Mouse (Mus musculus): ENCODE data around the gene Gm32742. TPM values are rescaled to one million over a fixed set of nuclear protein-coding genes. Genes with fewer than 3 reads are reported as not detected.
A peak's percentile ranks its signal among the peaks of the same experiment; 100 is the strongest.
"Not testable (repeated sequence)": the region's sequence is repeated elsewhere in the genome, so short reads cannot be mapped to it uniquely, and the experiment has no call there.

Gene Gm32742
- polyA plus RNA-seq, 1 experiment from 2014 or later = 0.23 TPM

GRCm38 (mm10) chr9:51152079-51152752 is 13.1 kb downstream of the Gm32742 start:
- DNase-seq (ENCODE audit: low spot score) = peak; percentile 85

GRCm38 (mm10) chr9:51147294-51147693 is 18.0 kb downstream of the Gm32742 start:
- no peak for DNase-seq (ENCODE audit: low spot score)

- DNase-seq (ENCODE audit: low spot score) = no peak
Observed at GRCm38 (mm10) chr9:51146496-51146895, 18.8 kb downstream of the Gm32742 start.

- DNase-seq (ENCODE audit: low spot score) = no peak
Observed at GRCm38 (mm10) chr9:51144218-51144617, 21.1 kb downstream of the Gm32742 start.

GRCm38 (mm10) chr9:51143437-51143836 is 21.9 kb downstream of the Gm32742 start:
- DNase-seq (ENCODE audit: low spot score) = no peak

GRCm38 (mm10) chr9:51140711-51141110 is 24.6 kb downstream of the Gm32742 start:
- no peak for DNase-seq (ENCODE audit: low spot score)

GRCm38 (mm10) chr9:51139401-51139800 is 25.9 kb downstream of the Gm32742 start:
- DNase-seq (ENCODE audit: low spot score) = not testable (repeated sequence)

- DNase-seq (ENCODE audit: low spot score) = no peak
Observed at GRCm38 (mm10) chr9:51138301-51138700, 27.0 kb downstream of the Gm32742 start.

GRCm38 (mm10) chr9:51137836-51138235 is 27.5 kb downstream of the Gm32742 start:
- DNase-seq (ENCODE audit: low spot score) = no peak

GRCm38 (mm10) chr9:51137432-51137831 is 27.9 kb downstream of the Gm32742 start:
- DNase-seq (ENCODE audit: low spot score) = no peak

- peak; percentile 33 for DNase-seq (ENCODE audit: low spot score)
Observed at GRCm38 (mm10) chr9:51136985-51137384, 28.3 kb downstream of the Gm32742 start.

GRCm38 (mm10) chr9:51114767-51115166 is 50.5 kb downstream of the Gm32742 start:
- DNase-seq (ENCODE audit: low spot score) = no peak

- no peak for DNase-seq (ENCODE audit: low spot score)
Observed at GRCm38 (mm10) chr9:51105751-51106150, 59.6 kb downstream of the Gm32742 start.

- DNase-seq (ENCODE audit: low spot score) = no peak
Observed at GRCm38 (mm10) chr9:51103808-51104514, 61.4 kb downstream of the Gm32742 start.

- no peak for DNase-seq (ENCODE audit: low spot score)
Observed at GRCm38 (mm10) chr9:51102963-51103807, 62.1 kb downstream of the Gm32742 start.

- peak; percentile 7 for DNase-seq (ENCODE audit: low spot score)
Observed at GRCm38 (mm10) chr9:51101756-51102425, 63.4 kb downstream of the Gm32742 start, which contains the start of gene 4833427G06Rik. 4833427G06Rik (minus strand) TSS chr9:51102078.

GRCm38 (mm10) chr9:51096306-51096705 is 69.0 kb downstream of the Gm32742 start:
- no peak for DNase-seq (ENCODE audit: low spot score)

GRCm38 (mm10) chr9:51093697-51094096 is 71.6 kb downstream of the Gm32742 start:
- DNase-seq (ENCODE audit: low spot score) = no peak

GRCm38 (mm10) chr9:51081614-51082013 is 83.7 kb downstream of the Gm32742 start:
- no peak for DNase-seq (ENCODE audit: low spot score)

Measured in thymus, postnatal 0 days (tissue).